Mouse (Mus musculus): ENCODE data around the gene Ugt1a6b. TPM values are rescaled to one million over a fixed set of nuclear protein-coding genes. Genes with fewer than 3 reads are reported as not detected.
"Not testable (repeated sequence)": the region's sequence is repeated elsewhere in the genome, so short reads cannot be mapped to it uniquely, and the experiment has no call there.

Ugt1a6b gene
- polyA plus RNA-seq, 1 experiment from 2014 or later = not detected

- H3K4me1 ChIP-seq; H3K4me2 ChIP-seq (replicated peaks); H3K27me3 ChIP-seq (replicated peaks); H3K9ac ChIP-seq; H3K4me3 ChIP-seq; ATAC-seq (ENCODE audit: low FRiP score, low read depth); H3K27ac ChIP-seq; H3K36me3 ChIP-seq; H3K9me3 ChIP-seq: not testable (repeated sequence)
- WGBS = 82% methylated on average over 1 of the region's 1 CpGs
Measured at GRCm38 (mm10) chr1:88130223-88130622, 27.2 kb downstream of the Ugt1a6b start.

- no peak overlapping the region for H3K9ac ChIP-seq
- ATAC-seq (ENCODE audit: low FRiP score, low read depth) = no peak
- H3K4me1 ChIP-seq = 0 out of 2 replicates have a peak, but pooled peaks cover 3% of the 10 kb centered on the region
- H3K36me3 ChIP-seq = no peaks in the 10 kb centered on the region
- WGBS = 68% methylated on average over 3 of the region's 3 CpGs
- no peaks in the 10 kb centered on the region for H3K9me3 ChIP-seq
- no peaks in the 10 kb centered on the region for H3K27me3 ChIP-seq (replicated peaks)
- no peak overlapping the region for H3K4me3 ChIP-seq
- H3K4me2 ChIP-seq (replicated peaks) = no peak overlapping the region
- H3K27ac ChIP-seq = no peak overlapping the region
Measured at GRCm38 (mm10) chr1:88133908-88134456, 30.9 kb downstream of the Ugt1a6b start.

GRCm38 (mm10) chr1:88134457-88135011 is 31.5 kb downstream of the Ugt1a6b start, which contains the start of gene Ugt1a6a:
Gene Ugt1a6a (plus strand): TSS chr1:88134809.
- H3K36me3 ChIP-seq; H3K4me2 ChIP-seq (replicated peaks); H3K9ac ChIP-seq; H3K27ac ChIP-seq; H3K4me1 ChIP-seq; ATAC-seq (ENCODE audit: low FRiP score, low read depth); H3K9me3 ChIP-seq; H3K4me3 ChIP-seq; H3K27me3 ChIP-seq (replicated peaks): not testable (repeated sequence)
- 62% methylated on average over 5 of the region's 5 CpGs for WGBS

GRCm38 (mm10) chr1:88135229-88135904 is 32.3 kb downstream of the Ugt1a6b start:
- WGBS = 96% methylated on average over 5 of the region's 6 CpGs
- not testable (repeated sequence) for H3K36me3 ChIP-seq; H3K4me1 ChIP-seq; H3K27ac ChIP-seq; H3K9me3 ChIP-seq; ATAC-seq (ENCODE audit: low FRiP score, low read depth); H3K4me3 ChIP-seq; H3K9ac ChIP-seq; H3K27me3 ChIP-seq (replicated peaks); H3K4me2 ChIP-seq (replicated peaks)

- Histone ChIP-seq H3K27ac (no peak overlapping the region), H3K9me3 (no peaks in the 10 kb centered on the region), H3K36me3 (no peaks in the 10 kb centered on the region), H3K4me3 (no peak overlapping the region), H3K9ac (no peak overlapping the region), H3K27me3 (replicated peaks) (no peaks in the 10 kb centered on the region), H3K4me2 (replicated peaks) (no peak overlapping the region), H3K4me1 (0 out of 2 replicates have a peak, but pooled peaks cover 3% of the 10 kb centered on the region)
- ATAC-seq (ENCODE audit: low FRiP score, low read depth) = no peak
- 76% methylated on average over 2 of the region's 2 CpGs for WGBS
Measured at GRCm38 (mm10) chr1:88136646-88137045, 33.6 kb downstream of the Ugt1a6b start.

GRCm38 (mm10) chr1:88137264-88137663 is 34.2 kb downstream of the Ugt1a6b start:
- 90% methylated on average over 3 of the region's 3 CpGs for WGBS
- H3K4me2 ChIP-seq (replicated peaks) = no peak overlapping the region
- H3K4me3 ChIP-seq = no peak overlapping the region
- ATAC-seq (ENCODE audit: low FRiP score, low read depth) = no peak
- no peak overlapping the region for H3K27ac ChIP-seq
- 0 out of 2 replicates have a peak, but pooled peaks cover 3% of the 10 kb centered on the region for H3K4me1 ChIP-seq
- no peaks in the 10 kb centered on the region for H3K36me3 ChIP-seq
- H3K9me3 ChIP-seq = no peaks in the 10 kb centered on the region
- H3K9ac ChIP-seq = no peak overlapping the region
- H3K27me3 ChIP-seq (replicated peaks) = no peaks in the 10 kb centered on the region

GRCm38 (mm10) chr1:88138145-88138544 is 35.1 kb downstream of the Ugt1a6b start:
- Histone ChIP-seq H3K36me3 (no peaks in the 10 kb centered on the region), H3K4me2 (replicated peaks) (no peak overlapping the region)
- no peak for ATAC-seq (ENCODE audit: low FRiP score, low read depth)

GRCm38 (mm10) chr1:88140492-88140891 is 37.4 kb downstream of the Ugt1a6b start:
- WGBS = 43% methylated on average over 1 of the region's 1 CpGs
- not testable (repeated sequence) for H3K9me3 ChIP-seq; H3K4me1 ChIP-seq; H3K9ac ChIP-seq; ATAC-seq (ENCODE audit: low FRiP score, low read depth); H3K27me3 ChIP-seq (replicated peaks); H3K27ac ChIP-seq; H3K4me3 ChIP-seq; H3K4me2 ChIP-seq (replicated peaks); H3K36me3 ChIP-seq

More at GRCm38 (mm10) chr1:88138145-88138544, 35.1 kb downstream of the Ugt1a6b start:
- no peak overlapping the region for H3K9ac ChIP-seq
- WGBS = 97% methylated on average over 1 of the region's 1 CpGs
- H3K4me3 ChIP-seq = no peak overlapping the region
- no peaks in the 10 kb centered on the region for H3K9me3 ChIP-seq
- H3K4me1 ChIP-seq = 0 out of 2 replicates have a peak, but pooled peaks cover 3% of the 10 kb centered on the region
- no peak overlapping the region for H3K27ac ChIP-seq
- H3K27me3 ChIP-seq (replicated peaks) = no peaks in the 10 kb centered on the region

GRCm38 (mm10) chr1:88143966-88144675 is 41.1 kb downstream of the Ugt1a6b start:
- not testable (repeated sequence) for H3K27me3 ChIP-seq (replicated peaks)

GRCm38 (mm10) chr1:88145278-88145677 is 42.2 kb downstream of the Ugt1a6b start:
- not testable (repeated sequence) for H3K9me3 ChIP-seq; H3K27me3 ChIP-seq (replicated peaks); H3K9ac ChIP-seq; H3K36me3 ChIP-seq; H3K4me3 ChIP-seq; H3K4me1 ChIP-seq; H3K4me2 ChIP-seq (replicated peaks); H3K27ac ChIP-seq; ATAC-seq (ENCODE audit: low FRiP score, low read depth)
- 73% methylated on average over 2 of the region's 2 CpGs for WGBS

More at GRCm38 (mm10) chr1:88143966-88144675, 41.1 kb downstream of the Ugt1a6b start:
- H3K9ac ChIP-seq; H3K36me3 ChIP-seq; H3K27ac ChIP-seq; H3K4me2 ChIP-seq (replicated peaks); H3K4me3 ChIP-seq; H3K4me1 ChIP-seq; ATAC-seq (ENCODE audit: low FRiP score, low read depth); H3K9me3 ChIP-seq: not testable (repeated sequence)
- 5% methylated on average over 5 of the region's 5 CpGs for WGBS

- not testable (repeated sequence) for H3K27ac ChIP-seq; H3K36me3 ChIP-seq; H3K27me3 ChIP-seq (replicated peaks); ATAC-seq (ENCODE audit: low FRiP score, low read depth); H3K4me1 ChIP-seq; H3K4me3 ChIP-seq; H3K4me2 ChIP-seq (replicated peaks); H3K9me3 ChIP-seq; H3K9ac ChIP-seq
- WGBS = 74% methylated on average over 2 of the region's 2 CpGs
Measured at GRCm38 (mm10) chr1:88150133-88150532, 47.1 kb downstream of the Ugt1a6b start.

GRCm38 (mm10) chr1:88158430-88158829 is 55.4 kb downstream of the Ugt1a6b start:
- H3K27ac ChIP-seq = no peak overlapping the region
- no peak overlapping the region for H3K9ac ChIP-seq
- ATAC-seq (ENCODE audit: low FRiP score, low read depth) = no peak
- H3K36me3 ChIP-seq = no peaks in the 10 kb centered on the region
- H3K4me2 ChIP-seq (replicated peaks) = no peak overlapping the region
- 88% methylated on average over 2 of the region's 2 CpGs for WGBS
- H3K4me3 ChIP-seq = no peak overlapping the region
- H3K9me3 ChIP-seq = no peaks in the 10 kb centered on the region
- H3K27me3 ChIP-seq (replicated peaks) = no peaks in the 10 kb centered on the region
- H3K4me1 ChIP-seq = no peaks in the 10 kb centered on the region
